Comparison of ENCODE assay signal across 26 mouse cellular contexts in genomic region chr1:92309883-92310282, GRCm38 (mm10).
DNase-seq lines count a peak whose midpoint lies in the region; ATAC-seq and TF ChIP-seq lines count a peak whose summit lies in the region.
"Had no signal": no experiment of that assay in that cellular context is flagged by ENCODE, and none has a peak within 500 bp of the region (broad histone marks: within the 10 kb centered on the region; RNA-seq: fewer than 3 reads in every experiment).

No protein-coding gene starts in this region.

- TF ChIP-seq CTCF in layer of hippocampus, adult 2 months (conservative IDR thresholded peaks at IDR 0.05) = no peak

- ATAC-seq in forebrain, embryonic 11.5 days (replicated peaks; ENCODE audit: low FRiP score) = no peak
- ATAC-seq in forebrain, embryonic 12.5 days (ENCODE audit: low FRiP score) = no peak
- ATAC-seq: activated CD4-positive, CD25-positive, alpha-beta regulatory T cell, adult 4 months; forebrain, embryonic 15.5 days; intestine, postnatal 0 days; midbrain, embryonic 13.5 days had no signal

- H3K4me1 ChIP-seq in forebrain, embryonic 11.5 days (replicated peaks; ENCODE audit: control insufficient read depth, insufficient read depth, low read length) = no peaks in the 10 kb centered on the region
- no peaks in the 10 kb centered on the region for H3K4me1 ChIP-seq in forebrain, embryonic 12.5 days
- H3K4me1 ChIP-seq: forebrain, embryonic 15.5 days; heart, embryonic 13.5 days; hindbrain, embryonic 12.5 days; limb, embryonic 15.5 days; lung, embryonic 15.5 days; megakaryocyte, embryonic 14.5 days; midbrain, embryonic 13.5 days had no signal

- intact Hi-C loops in left cerebral cortex, postnatal 36 days (cut with DNase I) = no loop called here

- H3K36me3 ChIP-seq in forebrain, embryonic 11.5 days (ENCODE audit: control insufficient read depth, insufficient read depth, low read length) = no peaks in the 10 kb centered on the region
- no peaks in the 10 kb centered on the region for H3K36me3 ChIP-seq in forebrain, embryonic 12.5 days (replicated peaks)
- H3K36me3 ChIP-seq: embryonic facial prominence, embryonic 13.5 days; forebrain, embryonic 15.5 days; heart, embryonic 13.5 days; hindbrain, embryonic 12.5 days; limb, embryonic 15.5 days; lung, embryonic 15.5 days; midbrain, embryonic 13.5 days had no signal

- H3K27ac ChIP-seq in forebrain, embryonic 11.5 days (ENCODE audit: low read depth, low read length) = no peak overlapping the region
- H3K27ac ChIP-seq in forebrain, embryonic 12.5 days = no peak overlapping the region
- H3K27ac ChIP-seq in layer of hippocampus, adult 2 months = peak overlapping the region; percentile 46; the same call in 1 of the 2 replicates
- H3K27ac ChIP-seq: embryonic facial prominence, embryonic 13.5 days; forebrain, embryonic 15.5 days; heart, embryonic 13.5 days; hindbrain, embryonic 12.5 days; limb, embryonic 15.5 days; liver, embryonic 14.5 days; lung, embryonic 15.5 days; midbrain, embryonic 13.5 days had no signal

- peak; percentile 15 for DNase-seq in forebrain, embryonic 11.5 days (ENCODE audit: low spot score)
- no peak for DNase-seq in layer of hippocampus, adult 2 months (ENCODE audit: low spot score in 2 of 2)
- DNase-seq in layer of hippocampus, postnatal 10 days (ENCODE audit: low spot score in 2 of 2) = no peak
- peak; percentile 46 to 51 for DNase-seq in left cerebral cortex, postnatal 36 days (ENCODE audit: low spot score in 2 of 2)
- peak; percentile 33 for DNase-seq in right cerebral cortex, postnatal 4 days
- no peak for DNase-seq in cerebellum, postnatal 10 days
- DNase-seq: adrenal gland, adult 8-10 months; cerebellum, adult 18-20 months; cerebellum, postnatal 36 days; embryo, embryonic 11 days; gastrocnemius, postnatal 10 days; lung, postnatal 36 days; thymus, postnatal 36 days had no signal

- H3K9ac ChIP-seq in forebrain, embryonic 11.5 days (ENCODE audit: low read length) = no peak overlapping the region
- no peak overlapping the region for H3K9ac ChIP-seq in forebrain, embryonic 12.5 days
- H3K9ac ChIP-seq: embryonic facial prominence, embryonic 13.5 days; forebrain, embryonic 15.5 days; heart, embryonic 13.5 days; hindbrain, embryonic 12.5 days; limb, embryonic 15.5 days; liver, embryonic 14.5 days; lung, embryonic 15.5 days; midbrain, embryonic 13.5 days had no signal

- H3K4me3 ChIP-seq in forebrain, embryonic 11.5 days (ENCODE audit: low read depth, low read length) = no peak overlapping the region
- no peak overlapping the region for H3K4me3 ChIP-seq in forebrain, embryonic 12.5 days (replicated peaks)
- H3K4me3 ChIP-seq in layer of hippocampus, adult 2 months = no peak overlapping the region
- H3K4me3 ChIP-seq: embryonic facial prominence, embryonic 13.5 days; erythroblast, embryonic 14.5 days; forebrain, embryonic 15.5 days; heart, embryonic 13.5 days; hindbrain, embryonic 12.5 days; limb, embryonic 15.5 days; lung, embryonic 15.5 days; megakaryocyte, embryonic 14.5 days; midbrain, embryonic 13.5 days had no signal

- no peak overlapping the region for H3K4me2 ChIP-seq in forebrain, embryonic 11.5 days (ENCODE audit: low read depth, low read length, severe bottlenecking)
- H3K4me2 ChIP-seq in forebrain, embryonic 12.5 days = no peak overlapping the region
- H3K4me2 ChIP-seq: embryonic facial prominence, embryonic 13.5 days; forebrain, embryonic 15.5 days; heart, embryonic 13.5 days; hindbrain, embryonic 12.5 days; limb, embryonic 15.5 days; lung, embryonic 15.5 days; midbrain, embryonic 13.5 days had no signal

- WGBS in forebrain, embryonic 11.5 days = 85% methylated on average over 2 of the region's 2 CpGs
- WGBS in forebrain, embryonic 12.5 days = 83% methylated on average over 2 of the region's 2 CpGs

- H3K9me3 ChIP-seq in forebrain, embryonic 11.5 days (ENCODE audit: control insufficient read depth, low read length) = no peaks in the 10 kb centered on the region; the same call in 1 of the 2 replicates
- no peaks in the 10 kb centered on the region for H3K9me3 ChIP-seq in forebrain, embryonic 12.5 days
- H3K9me3 ChIP-seq: forebrain, embryonic 15.5 days; limb, embryonic 15.5 days; lung, embryonic 15.5 days had no signal

- no peaks in the 10 kb centered on the region for H3K27me3 ChIP-seq in forebrain, embryonic 11.5 days (ENCODE audit: control insufficient read depth, insufficient read depth, low read length)
- no peaks in the 10 kb centered on the region for H3K27me3 ChIP-seq in forebrain, embryonic 12.5 days
- H3K27me3 ChIP-seq: embryonic facial prominence, embryonic 13.5 days; forebrain, embryonic 15.5 days; hindbrain, embryonic 12.5 days; limb, embryonic 15.5 days; lung, embryonic 15.5 days; midbrain, embryonic 13.5 days had no signal

Comparison
In these comparisons a context has a peak if more than half of its experiments do, and no peak if none do; other contexts are left out.
1. DNase-seq: peak in forebrain, embryonic 11.5 days (single experiment), left cerebral cortex, postnatal 36 days (2 of 2) and right cerebral cortex, postnatal 4 days (single experiment); none in layer of hippocampus, adult 2 months (0 of 2), layer of hippocampus, postnatal 10 days (0 of 2) and cerebellum, postnatal 10 days (0 of 2).